Mouse (Mus musculus) cortical plate, adult 2 months (tissue): ENCODE data around the gene Lrrn2. TPM values are rescaled to one million over a fixed set of nuclear protein-coding genes. Genes with fewer than 3 reads are reported as not detected.
A peak's percentile ranks its signal among the peaks of the same experiment; 100 is the strongest.
"Not testable (repeated sequence)": the region's sequence is repeated elsewhere in the genome, so short reads cannot be mapped to it uniquely, and the experiment has no call there.

Source experiments
- H3K27ac ChIP-seq: fragments of 200-500 bp; 2 replicates; pipeline ENCODE4 v1.5.1; 2012; ENCODE audit warnings: low read length, control low read depth, inconsistent platforms; ENCODE audit not compliant: insufficient read depth
- H3K4me1 ChIP-seq: fragments of 200-500 bp; 2 replicates; pipeline ENCODE4 v1.6.1; 2011; ENCODE audit warnings: low read length; ENCODE audit not compliant: control insufficient read depth, insufficient read depth
- H3K4me3 ChIP-seq: fragments of 200-500 bp; 2 replicates; pipeline ENCODE4 v1.5.1; 2011; ENCODE audit warnings: mild to moderate bottlenecking, low read length, control low read depth; ENCODE audit not compliant: insufficient read depth
- CTCF ChIP-seq: fragments of 200-500 bp; IDR thresholded peaks from 2 replicates; pipeline ENCODE4 v1.5.1; 2011; ENCODE audit warnings: mild to moderate bottlenecking, control low read depth, low read length; ENCODE audit not compliant: insufficient read depth; ENCODE audit errors: extremely low read depth
- POLR2A ChIP-seq: fragments of 200-500 bp; IDR thresholded peaks from 2 replicates; pipeline ENCODE4 v1.6.1; 2011; ENCODE audit warnings: mild to moderate bottlenecking, low read length, control low read depth; ENCODE audit not compliant: insufficient read depth; ENCODE audit errors: extremely low read depth
- polyA plus RNA-seq: library from polyadenylated mRNA; depleted of rRNA; stranded (reverse); fragments of >200 nt; gene quantifications from 2 replicates; pipeline ENCODE4 v1.2.3, GENCODE M21; 2012

Gene Lrrn2
- polyA plus RNA-seq, 1 experiment = 57.8 TPM

DNA sequence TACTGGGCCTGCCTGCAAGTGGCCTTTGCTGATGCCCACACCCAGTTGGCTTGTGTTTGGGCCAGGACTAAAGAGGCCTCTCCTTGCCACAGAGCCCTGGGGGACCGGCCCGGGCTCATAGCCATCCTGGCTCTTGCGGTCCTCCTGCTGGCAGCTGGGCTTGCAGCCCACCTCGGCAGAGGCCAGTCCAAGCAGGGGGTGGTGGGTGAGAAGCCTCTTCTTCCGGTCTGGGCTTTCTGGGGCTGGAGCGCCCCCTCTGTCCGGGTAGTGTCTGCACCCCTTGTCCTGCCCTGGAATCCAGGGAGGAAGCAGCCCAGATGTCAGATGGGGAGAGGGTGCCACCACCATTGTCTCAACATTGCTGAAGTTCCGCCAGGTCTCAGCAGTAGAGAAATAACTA is 58.9 kb downstream of the Lrrn2 start:
- no peak overlapping the region for H3K27ac ChIP-seq
- H3K4me3 ChIP-seq = no peak overlapping the region
- H3K4me1 ChIP-seq = peaks cover 6% of the 10 kb centered on the region; the same call in 1 of the 2 replicates
- no peak for TF ChIP-seq POLR2A
- TF ChIP-seq CTCF = 0 out of 2 replicates have a peak, but pooled peaks have one; percentile 18

DNA sequence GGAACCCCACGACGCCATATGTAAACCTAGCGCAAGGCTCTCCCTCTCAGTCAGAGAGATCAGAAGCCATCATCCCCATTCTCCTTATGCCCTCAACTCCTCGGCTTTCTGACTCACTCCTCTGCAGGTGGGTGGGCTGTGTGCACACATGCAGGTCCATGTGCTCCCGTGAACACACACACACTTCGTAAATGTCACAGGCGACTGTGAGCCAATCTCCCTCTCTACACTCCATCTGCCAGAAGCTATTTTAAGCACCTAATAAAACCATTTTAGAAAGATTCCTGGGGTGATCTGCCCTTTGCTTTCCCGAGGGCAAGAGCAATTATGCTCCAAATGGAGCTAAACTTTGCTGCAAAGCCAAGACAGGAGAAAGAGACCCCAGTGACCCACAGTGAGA is 65.8 kb downstream of the Lrrn2 start:
- TF ChIP-seq CTCF = no peak
- TF ChIP-seq POLR2A = no peak
- H3K4me1 ChIP-seq = peaks cover 2% of the 10 kb centered on the region; the same call in 1 of the 2 replicates
- no peak overlapping the region for H3K4me3 ChIP-seq
- no peak overlapping the region for H3K27ac ChIP-seq

DNA sequence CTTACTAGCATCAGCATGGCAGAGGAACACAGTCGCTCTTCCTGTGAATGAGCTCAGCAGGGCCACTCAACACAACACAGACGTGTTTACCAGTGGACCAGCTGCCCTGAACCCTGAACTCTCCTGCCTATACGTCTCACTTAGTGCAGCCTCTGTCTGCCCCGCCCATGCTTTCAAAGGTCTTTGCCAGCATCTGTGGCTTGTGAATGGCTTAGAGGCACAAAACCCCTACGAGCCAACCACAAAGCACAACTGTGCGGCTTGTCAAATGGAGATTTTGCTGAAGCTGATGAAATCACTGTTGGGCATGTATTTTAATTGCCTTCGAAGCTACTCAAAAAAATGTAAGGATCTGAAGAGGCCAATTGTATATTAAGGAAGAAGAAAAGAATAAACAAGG is 67.7 kb downstream of the Lrrn2 start:
- no peak overlapping the region for H3K4me3 ChIP-seq
- H3K27ac ChIP-seq = no peak overlapping the region
- H3K4me1 ChIP-seq = peaks cover 2% of the 10 kb centered on the region; the same call in 1 of the 2 replicates
- no peak for TF ChIP-seq CTCF
- no peak for TF ChIP-seq POLR2A

DNA sequence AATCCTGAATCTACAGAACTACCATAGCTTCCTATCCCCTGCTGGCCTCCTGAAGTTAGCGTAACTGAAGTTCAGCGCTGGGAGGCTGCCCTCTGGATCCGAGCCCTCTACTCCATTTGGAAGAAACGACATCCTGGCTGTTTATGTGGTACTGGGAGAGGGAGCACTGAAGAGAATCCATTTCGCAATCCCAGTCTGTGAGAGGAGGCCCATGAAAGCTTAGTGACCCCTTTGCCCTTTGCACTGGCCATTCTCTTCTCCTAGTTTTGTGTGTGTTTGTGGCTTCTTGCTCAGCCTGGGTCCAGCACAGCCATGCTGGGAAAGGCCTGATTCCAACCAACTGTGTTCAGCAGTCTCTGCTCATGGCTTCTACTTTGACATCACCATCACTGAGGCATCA is 76.7 kb downstream of the Lrrn2 start:
- no peak overlapping the region for H3K27ac ChIP-seq
- no peak for TF ChIP-seq POLR2A
- TF ChIP-seq CTCF = no peak
- no peaks in the 10 kb centered on the region for H3K4me1 ChIP-seq
- no peak overlapping the region for H3K4me3 ChIP-seq

DNA sequence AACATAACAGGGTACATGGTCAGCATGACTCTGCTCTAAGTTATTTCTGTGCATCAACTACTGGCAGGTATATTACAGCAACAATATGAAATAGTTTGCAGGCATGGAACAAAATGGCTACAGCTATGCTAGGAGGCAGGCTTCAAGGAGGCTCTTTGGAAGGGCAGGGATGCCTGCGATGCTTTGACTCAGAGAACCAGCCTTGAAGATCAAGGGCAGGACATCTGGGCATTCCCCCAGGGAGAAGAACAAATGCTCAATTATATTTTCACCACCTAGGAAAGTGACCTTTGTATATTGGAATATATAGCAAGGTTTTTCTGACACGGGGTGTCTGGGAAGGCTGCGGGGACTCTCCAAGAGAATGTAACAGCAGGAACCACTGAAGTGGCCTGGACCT is 81.7 kb downstream of the Lrrn2 start:
- TF ChIP-seq CTCF = no peak
- TF ChIP-seq POLR2A = no peak
- no peak overlapping the region for H3K4me3 ChIP-seq

DNA sequence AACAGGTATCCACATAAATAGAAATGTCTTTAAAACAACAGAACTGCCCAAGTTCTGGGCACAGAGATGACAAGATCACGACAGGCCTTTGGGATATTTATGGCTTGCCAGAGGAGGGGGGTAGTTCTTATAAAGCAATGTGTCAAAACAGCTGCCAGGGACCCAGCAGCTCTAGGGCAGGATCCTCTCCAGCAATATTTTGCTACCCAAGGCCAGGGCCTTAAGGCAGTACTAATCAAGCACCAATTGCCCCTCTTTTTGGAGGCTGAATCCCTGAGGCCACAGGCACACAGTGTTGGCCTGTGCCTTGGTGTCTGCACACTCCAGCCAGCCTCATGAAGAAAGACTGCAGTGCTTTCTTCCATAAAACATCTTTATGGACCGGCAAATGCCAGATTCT is 84.0 kb downstream of the Lrrn2 start:
- TF ChIP-seq CTCF (no peak), POLR2A (no peak)
- H3K27ac ChIP-seq = no peak overlapping the region
- no peak overlapping the region for H3K4me3 ChIP-seq

More for the DNA sequence above, 81.7 kb downstream of the Lrrn2 start:
- Histone ChIP-seq H3K4me1 (no peaks in the 10 kb centered on the region), H3K27ac (no peak overlapping the region)

DNA sequence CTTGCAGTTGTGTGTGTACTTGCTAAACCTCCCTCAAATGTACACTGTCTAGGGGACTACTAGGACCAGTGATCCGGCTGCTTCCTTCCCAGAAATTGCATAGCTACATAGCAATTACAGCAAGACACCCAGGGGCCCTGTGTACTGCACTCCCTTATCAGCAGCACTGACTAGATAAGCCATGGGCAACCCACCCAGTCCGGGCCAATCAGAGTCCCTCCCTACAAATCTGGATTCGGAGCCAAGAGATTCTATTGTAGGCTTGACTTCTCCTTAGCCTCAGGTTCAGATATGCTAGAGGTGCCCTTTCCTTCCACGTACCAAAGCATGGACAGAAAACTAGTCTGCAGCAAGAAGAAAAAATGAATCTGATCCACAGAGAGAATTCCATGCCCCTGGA is 84.6 kb downstream of the Lrrn2 start:
- no peaks in the 10 kb centered on the region for H3K4me1 ChIP-seq
- TF ChIP-seq CTCF (no peak), POLR2A (no peak)
- no peak overlapping the region for H3K27ac ChIP-seq
- no peak overlapping the region for H3K4me3 ChIP-seq

More for the DNA sequence above, 84.0 kb downstream of the Lrrn2 start:
- no peaks in the 10 kb centered on the region for H3K4me1 ChIP-seq

DNA sequence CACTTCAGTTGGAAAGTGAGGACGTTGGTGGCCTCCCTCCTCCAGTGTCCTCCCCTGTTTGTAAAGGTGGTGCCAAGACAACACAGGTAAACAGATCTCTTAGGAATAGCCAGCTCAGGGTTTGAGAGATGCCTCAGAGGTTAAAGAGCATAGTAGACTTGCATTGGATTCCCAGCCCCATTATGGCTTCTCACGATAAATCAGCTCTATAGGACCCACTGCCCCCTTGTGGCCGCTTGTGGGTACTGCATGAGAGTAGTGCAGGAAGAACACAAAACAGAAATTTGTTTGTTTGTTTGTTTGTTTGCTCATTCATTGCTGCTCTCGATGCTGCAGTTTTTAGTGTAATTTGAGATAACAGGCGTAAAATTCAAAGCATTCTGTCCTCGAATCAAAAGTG is 88.6 kb downstream of the Lrrn2 start:
- Histone ChIP-seq H3K4me3 (no peak overlapping the region), H3K27ac (no peak overlapping the region), H3K4me1 (no peaks in the 10 kb centered on the region)
- TF ChIP-seq POLR2A = no peak
- TF ChIP-seq CTCF = peak; percentile 60

DNA sequence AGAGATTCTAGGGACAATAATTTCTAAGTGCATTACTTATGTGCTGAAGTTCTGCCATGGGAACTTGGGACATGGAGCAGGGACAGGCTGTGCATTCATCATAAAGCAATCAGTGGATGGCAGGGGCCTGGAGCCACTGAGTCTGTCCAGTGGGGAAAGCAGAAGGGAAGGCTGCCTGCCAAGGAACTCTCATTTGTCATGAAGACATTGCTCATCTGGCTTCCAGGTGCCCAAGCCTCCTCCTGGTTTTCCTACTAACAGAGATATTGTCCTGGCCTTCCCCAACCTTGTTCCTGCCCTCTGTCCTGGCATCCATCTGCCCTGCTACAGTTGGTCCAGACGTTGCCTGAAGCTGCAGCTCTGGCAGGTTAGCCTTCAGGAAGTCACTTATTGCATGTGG is 97.3 kb downstream of the Lrrn2 start:
- TF ChIP-seq CTCF (no peak), POLR2A (no peak)

DNA sequence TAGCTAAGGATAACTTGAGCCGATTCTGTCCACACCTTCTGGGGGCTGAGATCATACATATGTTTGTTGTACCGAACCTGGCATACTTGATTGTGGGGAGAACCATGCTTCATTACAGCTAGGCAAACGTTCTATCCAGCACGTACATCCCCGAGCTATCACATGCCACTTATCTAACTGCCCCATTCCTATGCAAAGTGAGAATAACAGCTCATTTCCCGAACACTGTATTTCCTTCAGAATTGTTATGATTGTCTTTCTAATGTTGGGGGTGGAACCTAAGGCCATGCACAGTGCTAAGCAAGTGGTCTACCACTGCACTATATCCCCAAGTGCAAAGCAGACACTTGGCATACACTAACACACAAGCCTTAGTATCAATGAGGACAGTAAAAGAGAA is 101.2 kb downstream of the Lrrn2 start:
- TF ChIP-seq POLR2A (no peak), CTCF (no peak)
- Histone ChIP-seq H3K4me1 (peaks cover under 1% of the 10 kb centered on the region), H3K27ac (no peak overlapping the region), H3K4me3 (no peak overlapping the region)

More for the DNA sequence above, 97.3 kb downstream of the Lrrn2 start:
- H3K27ac ChIP-seq = no peak overlapping the region
- H3K4me3 ChIP-seq = no peak overlapping the region
- no peaks in the 10 kb centered on the region for H3K4me1 ChIP-seq

DNA sequence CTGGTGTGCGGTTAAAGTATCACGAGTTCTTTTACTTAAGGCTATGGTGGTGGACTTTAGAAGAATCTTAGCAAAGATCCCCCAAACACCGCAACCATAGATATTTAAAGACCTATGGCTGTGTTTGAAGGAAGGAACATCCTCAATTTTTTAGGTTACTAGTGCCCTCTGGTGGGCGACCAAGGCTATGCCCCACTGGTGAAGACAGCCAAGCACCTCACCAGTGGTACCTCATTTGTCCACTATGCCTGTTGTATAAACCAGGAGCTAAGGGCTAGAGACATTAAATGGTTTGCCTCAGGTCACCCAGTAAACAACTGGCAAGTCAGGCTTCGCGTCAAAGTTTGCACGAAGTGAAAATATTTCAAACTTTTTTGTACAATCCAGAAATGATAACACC is 102.7 kb downstream of the Lrrn2 start:
- H3K4me1 ChIP-seq = peaks cover 2% of the 10 kb centered on the region
- TF ChIP-seq CTCF = peak; percentile 76
- TF ChIP-seq POLR2A = no peak
- H3K4me3 ChIP-seq = no peak overlapping the region
- no peak overlapping the region for H3K27ac ChIP-seq

DNA sequence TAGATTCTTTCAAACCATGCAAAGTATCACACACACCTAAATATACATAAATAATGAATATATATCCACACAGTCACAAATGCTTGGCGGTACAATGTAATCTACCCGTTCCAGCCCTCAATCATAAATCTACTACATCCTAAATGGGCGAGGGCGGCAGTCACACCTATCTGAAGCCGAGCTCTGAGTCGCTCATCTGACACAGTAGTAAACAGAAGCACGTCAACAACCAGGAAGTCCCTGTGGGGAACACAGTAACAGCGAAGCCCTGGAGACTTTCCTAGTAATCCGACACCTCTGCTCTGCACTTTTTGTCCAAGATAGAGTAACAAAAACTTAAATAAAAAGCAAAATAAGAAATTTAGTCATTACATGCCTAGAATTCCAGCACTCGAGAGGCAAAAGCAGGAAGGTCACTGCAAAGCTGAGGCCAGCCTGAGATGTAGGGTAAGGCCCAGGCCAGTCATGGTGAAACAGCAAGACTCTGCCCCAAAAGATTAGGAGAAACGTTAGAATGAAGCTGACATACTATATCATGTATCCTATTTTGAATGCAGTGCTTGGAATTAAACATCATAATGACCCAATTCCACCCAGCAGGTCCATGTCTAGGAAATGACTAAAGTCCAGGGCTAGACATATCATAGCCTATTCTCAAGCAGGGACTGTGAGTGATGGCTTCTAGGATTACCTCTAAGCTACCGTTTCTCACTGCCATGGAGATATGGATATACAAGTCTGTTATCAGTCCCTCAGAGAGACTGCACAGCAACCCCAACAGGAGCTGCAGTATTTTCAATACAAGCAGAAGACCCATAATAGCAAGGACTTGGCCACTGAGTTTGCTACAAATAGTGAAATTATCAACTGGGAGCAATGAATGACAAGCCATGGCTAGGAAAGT is 108.7 kb downstream of the Lrrn2 start:
- H3K27ac ChIP-seq, H3K4me1 ChIP-seq, H3K4me3 ChIP-seq: not testable (repeated sequence)
